Mouse (Mus musculus) erythroblast, embryonic 14.5 days (primary cell): ENCODE data around the gene Adcy10. TPM values are rescaled to one million over a fixed set of nuclear protein-coding genes. Genes with fewer than 3 reads are reported as not detected.

Experiments used
- H3K27me3 ChIP-seq: 2 replicates; pipeline ENCODE4 v1.6.1; 2012; ENCODE audit warnings: inconsistent platforms; ENCODE audit not compliant: control insufficient read depth
- H3K36me3 ChIP-seq: 2 replicates; pipeline ENCODE4 v1.6.1; 2012; ENCODE audit warnings: mild to moderate bottlenecking, inconsistent platforms; ENCODE audit not compliant: control insufficient read depth
- H3K4me1 ChIP-seq: 2 replicates; pipeline ENCODE4 v1.6.1; 2012; ENCODE audit warnings: inconsistent platforms; ENCODE audit not compliant: control insufficient read depth
- H3K4me3 ChIP-seq: replicated peaks from 2 replicates; pipeline ENCODE3; 2012; ENCODE audit warnings: moderate library complexity, mild to moderate bottlenecking, inconsistent platforms
- H3K9me3 ChIP-seq: 2 replicates; pipeline ENCODE4 v1.6.1; 2012; ENCODE audit warnings: low read length, inconsistent platforms, mixed read lengths; ENCODE audit not compliant: control insufficient read depth
- GATA1 ChIP-seq: IDR thresholded peaks from 2 replicates; pipeline ENCODE4 v1.6.1; 2012; ENCODE audit warnings: low read length, inconsistent platforms, mixed read lengths
- TAL1 ChIP-seq: IDR thresholded peaks from 3 replicates; pipeline ENCODE4 v1.6.1; 2012; ENCODE audit warnings: low read length, inconsistent platforms, mixed read lengths
- polyA plus RNA-seq: library from polyadenylated mRNA; stranded (reverse); fragments of >175 nt; gene quantifications from 2 replicates; pipeline ENCODE4 v1.2.3, GENCODE M21; 2012

The Adcy10 gene
- polyA plus RNA-seq, 1 experiment, result not detected

- Histone ChIP-seq H3K36me3 (no peaks in the 10 kb centered on the region; the same call in 1 of the 2 replicates), H3K27me3 (no peaks in the 10 kb centered on the region), H3K4me3 (no peak overlapping the region), H3K4me1 (peaks cover 24% of the 10 kb centered on the region), H3K9me3 (no peaks in the 10 kb centered on the region)
- TF ChIP-seq TAL1 (no peak), GATA1 (no peak)
Measured at GRCm38 (mm10) chr1:165625896-165626295, 140.9 kb downstream of the Adcy10 start.

Other genes with a start within 250 kb of the Adcy10 start
- 1.1 and 1.2 TPM in 2 replicates for gene Tiprl, start 248.2 kb upstream of the Adcy10 start, polyA plus RNA-seq
- 0.01 TPM in 1 of 2 replicates, not detected in the other for gene Gpr161, start 189.4 kb upstream of the Adcy10 start, polyA plus RNA-seq
- 3.3 and 5.3 TPM in 2 replicates for gene Dcaf6, start 24.7 kb upstream of the Adcy10 start, polyA plus RNA-seq
- gene Mpc2, start 24.5 kb upstream of the Adcy10 start, polyA plus RNA-seq, result 41.8 and 45.7 TPM in 2 replicates
- gene Mpzl1, start 149.4 kb downstream of the Adcy10 start, polyA plus RNA-seq, result 0.05 TPM in 1 of 2 replicates, not detected in the other
- gene Rcsd1, start 224.6 kb downstream of the Adcy10 start, polyA plus RNA-seq, result 0.11 and 0.19 TPM in 2 replicates